Mouse (Mus musculus) heart, embryonic 15.5 days (tissue): ENCODE results near the gene 2810459M11Rik. TPM values are rescaled to one million over a fixed set of nuclear protein-coding genes. Genes with fewer than 3 reads are reported as not detected.
"Not testable (repeated sequence)": the region's sequence is repeated elsewhere in the genome, so short reads cannot be mapped to it uniquely, and the experiment has no call there.

ENCODE experiments used
- ATAC-seq: fragments of 200-750 bp; cut with Nextera tagmentation; replicated peaks from 2 replicates; pipeline ENCODE4 v1.8.0; 2017; ENCODE audit warnings: low read depth, moderate TSS enrichment; ENCODE audit not compliant: insufficient number of reproducible peaks, insufficient read depth, low FRiP score
- H3K27ac ChIP-seq: fragments of 300-500 bp; sonication (generic); 2 replicates; pipeline ENCODE4 v1.5.1; 2015; ENCODE audit warnings: mild to moderate bottlenecking, inconsistent platforms
- H3K27me3 ChIP-seq: fragments of 300-500 bp; sonication (generic); 2 replicates; pipeline ENCODE4 v1.6.1; 2015; ENCODE audit warnings: inconsistent platforms
- H3K36me3 ChIP-seq: fragments of 300-500 bp; sonication (generic); 2 replicates; pipeline ENCODE4 v1.6.1; 2015; ENCODE audit warnings: mild to moderate bottlenecking, inconsistent platforms
- H3K4me1 ChIP-seq: fragments of 300-500 bp; sonication (generic); replicated peaks from 2 replicates; pipeline ENCODE4 v1.6.1; 2015; ENCODE audit warnings: inconsistent platforms
- H3K4me2 ChIP-seq: fragments of 300-500 bp; sonication (generic); 2 replicates; pipeline ENCODE4 v1.6.1; 2015; ENCODE audit warnings: inconsistent platforms, mild to moderate bottlenecking, moderate library complexity
- H3K4me3 ChIP-seq: fragments of 300-500 bp; sonication (generic); 2 replicates; pipeline ENCODE4 v1.5.1; 2015; ENCODE audit warnings: mild to moderate bottlenecking, inconsistent platforms
- H3K9ac ChIP-seq: fragments of 300-500 bp; sonication (generic); 2 replicates; pipeline ENCODE4 v1.6.1; 2015; ENCODE audit warnings: mild to moderate bottlenecking, inconsistent platforms
- H3K9me3 ChIP-seq: fragments of 300-500 bp; sonication (generic); replicated peaks from 2 replicates; pipeline ENCODE4 v1.6.1; 2016; ENCODE audit warnings: inconsistent platforms
- WGBS: fragments of 180-500 bp; shearing (Covaris S2); methylation state at CpG from one replicate; pipeline ENCODE4 v1.1.7; 2015; ENCODE audit warnings: mixed read lengths; 5-methylcytosine and 5-hydroxymethylcytosine counted together
- polyA plus RNA-seq: library from polyadenylated mRNA; unstranded; fragments of >200 nt; fragmentation: Nextera tagmentation; extraction: Ambion mirVana; gene quantifications from 2 replicates; pipeline ENCODE4 v1.2.1, GENCODE M21; 2015

The 2810459M11Rik gene
- polyA plus RNA-seq = 0.28 and 0.36 TPM in 2 replicates

DNA sequence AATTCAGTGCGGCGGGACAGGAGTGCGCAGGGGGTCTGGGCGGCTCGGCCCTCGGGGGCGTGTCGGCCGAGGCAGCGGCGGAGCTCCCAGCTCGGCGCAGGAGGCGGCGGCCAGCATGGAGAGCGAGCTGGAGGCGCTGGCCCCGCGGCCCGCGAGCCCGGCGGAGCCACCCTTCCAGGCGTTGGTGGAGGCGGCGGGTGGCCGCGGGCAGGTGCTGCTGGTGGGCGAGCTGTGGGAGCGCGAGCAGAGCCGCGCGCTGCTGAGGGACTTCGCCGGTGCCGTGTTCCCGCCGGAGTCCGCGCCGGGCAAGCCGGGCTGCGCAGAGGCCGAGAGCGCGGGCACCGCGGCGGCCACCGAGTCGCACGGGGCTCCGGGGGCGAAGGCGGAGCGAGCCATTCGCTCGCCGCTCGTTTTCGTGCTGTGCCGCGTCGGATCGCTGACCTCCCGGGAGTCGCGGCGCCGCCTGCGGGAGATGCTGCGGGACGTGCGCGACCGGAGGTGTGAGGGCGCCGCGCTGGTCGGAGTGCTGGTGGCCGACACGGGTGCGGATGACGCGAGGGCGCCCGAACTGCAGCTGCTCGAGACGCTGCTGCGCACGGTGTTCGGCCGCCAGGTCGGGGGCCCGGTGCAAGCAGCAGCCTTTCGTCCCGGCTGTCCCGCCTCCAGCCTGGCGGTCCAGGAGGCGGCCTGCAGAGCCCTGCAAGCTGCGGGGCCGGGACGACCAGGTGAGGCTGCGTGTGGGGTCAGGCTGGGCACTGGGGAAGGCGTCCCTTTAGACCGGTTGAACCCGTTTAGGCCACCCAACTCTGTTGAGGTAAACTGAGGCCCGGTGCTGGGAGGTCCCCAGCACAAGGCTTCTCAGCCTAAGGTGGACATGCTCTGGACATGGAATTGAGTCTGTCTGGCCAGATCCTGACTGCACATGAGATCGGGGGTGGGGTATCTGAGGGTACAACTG lies at the start of gene 2810459M11Rik:
Gene 2810459M11Rik (plus strand): TSS at position 16 of the 958 bp plus-strand sequence.
- Histone ChIP-seq H3K4me3 (peak within 1 kb of the TSS; percentile 60), H3K27ac (no peak within 1 kb of the TSS), H3K9me3 (peaks cover 4% of the 10 kb centered on the region; the same call in 1 of the 2 replicates), H3K4me2 (peak within 1 kb of the TSS; percentile 97), H3K36me3 (no peaks in the 10 kb centered on the region), H3K4me1 (peaks cover 13% of the 10 kb centered on the region), H3K27me3 (peaks cover 60% of the 10 kb centered on the region), H3K9ac (peak within 1 kb of the TSS; percentile 59)
- ATAC-seq = peak; percentile 64
- under 1% methylated on average over 110 of the region's 110 CpGs for WGBS

DNA sequence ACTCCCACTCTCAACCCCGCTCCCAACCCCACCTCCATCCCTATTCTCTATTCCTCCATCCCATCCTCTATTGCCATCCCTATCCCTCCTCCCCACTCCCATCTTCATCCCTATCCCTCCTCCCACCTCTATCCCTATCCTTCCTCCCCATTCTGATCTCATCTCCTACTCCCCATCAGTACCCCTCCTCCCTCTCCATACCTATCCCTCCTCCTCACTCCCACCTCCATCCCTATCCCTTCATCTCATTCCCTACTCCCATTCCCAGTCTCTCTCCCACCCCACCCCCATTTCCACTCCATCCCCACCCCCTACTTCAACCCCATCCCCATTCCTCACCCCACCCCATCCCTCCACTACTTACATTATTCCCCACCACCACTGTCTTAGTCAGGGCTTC lies 48.4 kb upstream of the 2810459M11Rik start:
- H3K36me3 ChIP-seq = no peaks in the 10 kb centered on the region
- H3K27me3 ChIP-seq = no peaks in the 10 kb centered on the region
- no peaks in the 10 kb centered on the region for H3K9me3 ChIP-seq
- no peak for ATAC-seq
- no peak overlapping the region for H3K9ac ChIP-seq
- no peaks in the 10 kb centered on the region for H3K4me1 ChIP-seq
- no peak overlapping the region for H3K27ac ChIP-seq
- WGBS = 88% methylated on average over 1 of the region's 1 CpGs
- H3K4me3 ChIP-seq = no peak overlapping the region
- H3K4me2 ChIP-seq = no peak overlapping the region

DNA sequence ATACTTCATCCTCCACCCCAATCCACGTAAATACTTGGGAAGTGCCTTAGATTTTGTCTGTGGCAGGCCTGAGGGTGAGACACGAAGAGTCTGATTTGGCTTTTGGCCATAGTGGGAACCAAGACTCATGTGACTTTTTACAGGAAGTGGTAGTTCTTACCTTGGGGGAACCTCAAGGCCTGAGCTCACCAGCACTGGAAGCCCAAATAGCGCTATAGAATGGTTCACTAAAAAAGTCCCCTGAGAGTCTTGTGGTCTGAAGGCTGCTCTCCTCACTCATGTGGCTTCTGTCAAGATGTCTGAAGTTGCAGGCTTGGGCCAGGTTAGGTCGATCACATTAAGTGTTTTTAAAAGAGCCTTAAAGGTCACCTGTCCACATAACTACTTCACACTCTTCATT lies 47.7 kb upstream of the 2810459M11Rik start:
- H3K9ac ChIP-seq = no peak overlapping the region
- H3K4me3 ChIP-seq = no peak overlapping the region
- no peak overlapping the region for H3K27ac ChIP-seq
- H3K27me3 ChIP-seq = no peaks in the 10 kb centered on the region
- no peaks in the 10 kb centered on the region for H3K9me3 ChIP-seq
- no peaks in the 10 kb centered on the region for H3K36me3 ChIP-seq
- no peak for ATAC-seq
- H3K4me2 ChIP-seq = no peak overlapping the region
- 68% methylated on average over 4 of the region's 4 CpGs for WGBS
- no peaks in the 10 kb centered on the region for H3K4me1 ChIP-seq

DNA sequence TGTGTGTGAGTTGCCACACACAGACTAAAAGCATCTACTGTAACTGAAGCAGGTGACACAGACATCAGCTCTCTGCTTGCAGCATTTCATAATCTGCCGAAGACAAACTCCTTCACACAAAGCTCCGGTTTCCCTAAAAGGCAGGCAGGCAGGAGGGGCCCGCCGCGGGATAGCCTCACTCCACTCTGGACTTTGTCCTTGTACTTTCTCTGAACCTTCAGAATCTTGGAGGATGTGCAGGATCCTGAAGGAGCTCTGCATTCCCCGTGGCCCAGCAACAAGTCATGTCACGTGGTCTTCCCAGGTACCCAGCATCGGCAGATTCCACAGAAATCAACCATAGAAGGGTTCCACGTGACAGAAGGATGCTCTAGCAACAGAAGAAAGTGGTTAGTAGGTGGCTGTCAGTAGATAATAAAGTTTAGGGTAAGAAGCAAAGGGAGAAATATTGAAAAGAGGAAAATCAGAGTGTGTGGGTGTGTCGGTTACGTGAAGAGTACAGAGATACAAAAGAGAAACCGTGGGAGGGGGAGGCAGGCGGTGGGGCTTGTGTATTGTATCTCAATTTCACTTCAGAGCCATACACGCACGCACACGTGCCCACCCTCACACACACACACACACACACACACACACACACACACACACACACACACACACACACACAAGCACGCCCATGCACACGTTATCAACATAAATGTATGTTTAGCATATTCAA lies 45.7 kb upstream of the 2810459M11Rik start:
- no peak overlapping the region for H3K9ac ChIP-seq
- H3K4me3 ChIP-seq = no peak overlapping the region
- H3K27me3 ChIP-seq = no peaks in the 10 kb centered on the region
- H3K36me3 ChIP-seq = no peaks in the 10 kb centered on the region
- no peak overlapping the region for H3K4me2 ChIP-seq
- no peaks in the 10 kb centered on the region for H3K9me3 ChIP-seq
- no peak for ATAC-seq
- WGBS = 75% methylated on average over 18 of the region's 18 CpGs
- no peak overlapping the region for H3K27ac ChIP-seq
- H3K4me1 ChIP-seq = no peaks in the 10 kb centered on the region

DNA sequence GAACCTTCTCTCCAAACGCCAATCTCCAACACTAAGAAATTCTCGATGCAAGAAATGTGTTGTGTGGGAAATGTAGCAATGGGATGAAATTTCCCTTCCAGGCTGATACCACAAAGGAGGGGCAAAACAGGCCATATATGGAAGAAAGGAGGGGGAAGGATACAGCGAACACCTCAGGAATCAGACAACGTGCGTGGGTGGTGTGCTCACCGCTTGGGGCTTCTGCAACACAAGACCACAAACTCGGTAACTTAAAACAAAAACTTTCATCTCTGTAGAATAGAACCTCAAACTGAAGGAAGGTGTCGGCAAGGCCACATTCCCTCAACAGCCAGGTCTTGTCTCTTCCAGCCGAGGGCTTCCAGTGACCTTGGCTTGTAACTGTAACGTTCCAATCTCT lies 40.1 kb upstream of the 2810459M11Rik start:
- Histone ChIP-seq H3K9me3 (no peaks in the 10 kb centered on the region), H3K4me1 (0 out of 2 replicates have a peak, but pooled peaks cover 3% of the 10 kb centered on the region), H3K4me3 (no peak overlapping the region), H3K4me2 (no peak overlapping the region), H3K36me3 (no peaks in the 10 kb centered on the region), H3K27me3 (no peaks in the 10 kb centered on the region), H3K27ac (no peak overlapping the region), H3K9ac (no peak overlapping the region)
- 79% methylated on average over 10 of the region's 10 CpGs for WGBS
- ATAC-seq = no peak

DNA sequence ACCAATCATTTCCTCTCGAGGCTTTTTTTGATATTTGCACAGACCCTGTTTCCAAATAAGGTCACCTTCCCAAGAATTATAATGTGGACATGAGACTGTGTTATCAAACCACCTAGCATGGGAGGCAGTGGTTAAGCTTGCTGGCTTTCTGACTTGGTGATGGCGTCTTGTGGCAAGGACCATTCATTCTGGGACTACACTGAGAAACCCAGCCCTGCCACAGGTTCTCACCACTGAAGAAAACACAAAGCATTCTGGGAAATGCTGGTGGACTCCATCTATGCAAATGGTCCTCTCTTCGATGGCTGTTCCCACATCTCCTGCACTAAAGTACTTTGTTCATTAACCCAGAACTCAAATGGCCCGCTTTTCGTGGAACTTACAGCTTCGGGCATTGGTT lies 39.6 kb upstream of the 2810459M11Rik start:
- ATAC-seq = no peak
- WGBS = 85% methylated on average over 6 of the region's 6 CpGs
- H3K9me3 ChIP-seq = no peaks in the 10 kb centered on the region

DNA sequence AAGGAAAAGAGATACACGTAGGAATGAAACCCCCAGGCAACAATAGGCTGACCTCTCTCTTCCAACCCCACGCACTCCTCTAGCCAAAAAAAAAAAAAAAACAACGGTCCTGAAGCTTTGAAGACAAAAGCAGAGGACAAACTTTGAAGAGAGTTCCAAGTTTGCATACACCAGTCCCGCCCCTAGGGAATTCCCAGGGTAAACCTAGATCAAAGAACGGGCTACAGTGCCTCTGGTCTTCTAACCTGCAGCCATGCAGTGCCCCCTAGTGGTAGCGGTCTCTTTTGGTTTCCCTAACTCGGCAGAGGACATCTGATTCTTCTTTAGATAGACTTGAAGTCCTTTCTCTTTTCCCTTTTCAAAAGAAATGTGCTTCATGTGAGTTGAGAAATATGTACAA lies 37.9 kb upstream of the 2810459M11Rik start:
- Histone ChIP-seq H3K4me1 (0 out of 2 replicates have a peak, but pooled peaks cover 3% of the 10 kb centered on the region), H3K36me3 (no peaks in the 10 kb centered on the region), H3K9ac (no peak overlapping the region), H3K9me3 (no peaks in the 10 kb centered on the region), H3K4me2 (peak overlapping the region; percentile 41), H3K27me3 (no peaks in the 10 kb centered on the region), H3K27ac (no peak overlapping the region), H3K4me3 (no peak overlapping the region)
- WGBS = 2% methylated on average over 7 of the region's 7 CpGs
- peak; percentile 69; the same call in 1 of the 2 replicates for ATAC-seq

More for the DNA sequence above, 39.6 kb upstream of the 2810459M11Rik start:
- H3K4me2 ChIP-seq = no peak overlapping the region
- H3K27ac ChIP-seq = no peak overlapping the region
- 0 out of 2 replicates have a peak, but pooled peaks cover 3% of the 10 kb centered on the region for H3K4me1 ChIP-seq
- H3K4me3 ChIP-seq = no peak overlapping the region
- H3K36me3 ChIP-seq = no peaks in the 10 kb centered on the region
- H3K27me3 ChIP-seq = no peaks in the 10 kb centered on the region
- no peak overlapping the region for H3K9ac ChIP-seq

DNA sequence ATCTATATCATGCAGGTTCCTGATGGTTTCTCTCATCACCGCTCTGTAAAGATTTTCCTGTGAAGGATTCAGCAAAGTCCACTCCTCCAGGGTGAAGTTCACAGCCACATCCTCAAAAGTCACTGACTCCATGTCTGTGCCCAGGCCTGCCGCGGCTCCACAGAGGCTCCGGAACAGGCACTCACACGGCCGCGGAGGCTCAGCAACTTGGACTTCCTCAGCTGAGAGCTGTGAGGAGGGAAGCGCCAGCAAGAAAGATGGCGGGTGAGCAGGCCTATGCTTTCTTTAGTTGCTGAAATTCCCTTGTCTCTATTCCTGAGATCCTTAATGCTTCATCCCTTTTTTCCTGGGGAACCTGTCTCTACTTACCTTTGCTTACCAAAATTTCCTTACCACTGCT lies 29.9 kb upstream of the 2810459M11Rik start:
- not testable (repeated sequence) for H3K9me3 ChIP-seq, H3K4me3 ChIP-seq, H3K9ac ChIP-seq, ATAC-seq, H3K36me3 ChIP-seq, H3K4me2 ChIP-seq, H3K27ac ChIP-seq, H3K4me1 ChIP-seq
- WGBS = 90% methylated on average over 9 of the region's 9 CpGs
- H3K27me3 ChIP-seq = peaks cover 35% of the 10 kb centered on the region

DNA sequence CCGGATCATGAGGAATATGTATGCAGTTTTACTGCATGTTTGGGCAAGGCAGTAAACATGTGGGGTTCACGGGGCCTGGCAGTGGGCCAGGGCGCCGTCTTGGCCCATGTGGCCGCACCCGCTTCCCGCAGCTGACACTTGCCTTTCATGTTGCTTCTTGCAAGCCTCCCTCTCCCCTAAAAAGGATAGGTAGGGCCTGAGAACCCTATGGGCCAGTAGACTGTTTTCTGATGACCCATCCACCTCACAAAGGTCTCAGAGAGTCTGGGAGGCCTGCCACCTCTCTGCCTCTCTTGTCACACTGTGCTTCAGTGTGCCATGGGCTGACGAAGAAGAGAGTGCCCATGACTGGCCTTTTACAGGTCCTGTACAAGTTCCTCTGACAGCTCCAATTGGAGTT lies 29.1 kb upstream of the 2810459M11Rik start, which contains the start of gene Spata3:
Gene Spata3 (plus strand): TSS at position 301 of the 400 bp plus-strand sequence.
- Histone ChIP-seq H3K4me1 (peaks cover 9% of the 10 kb centered on the region), H3K27ac (no peak within 1 kb of the TSS), H3K27me3 (peaks cover 40% of the 10 kb centered on the region), H3K9me3 (no peaks in the 10 kb centered on the region), H3K4me3 (no peak within 1 kb of the TSS), H3K9ac (no peak within 1 kb of the TSS), H3K36me3 (no peaks in the 10 kb centered on the region), H3K4me2 (no peak within 1 kb of the TSS)
- 86% methylated on average over 8 of the region's 8 CpGs for WGBS
- ATAC-seq = no peak

DNA sequence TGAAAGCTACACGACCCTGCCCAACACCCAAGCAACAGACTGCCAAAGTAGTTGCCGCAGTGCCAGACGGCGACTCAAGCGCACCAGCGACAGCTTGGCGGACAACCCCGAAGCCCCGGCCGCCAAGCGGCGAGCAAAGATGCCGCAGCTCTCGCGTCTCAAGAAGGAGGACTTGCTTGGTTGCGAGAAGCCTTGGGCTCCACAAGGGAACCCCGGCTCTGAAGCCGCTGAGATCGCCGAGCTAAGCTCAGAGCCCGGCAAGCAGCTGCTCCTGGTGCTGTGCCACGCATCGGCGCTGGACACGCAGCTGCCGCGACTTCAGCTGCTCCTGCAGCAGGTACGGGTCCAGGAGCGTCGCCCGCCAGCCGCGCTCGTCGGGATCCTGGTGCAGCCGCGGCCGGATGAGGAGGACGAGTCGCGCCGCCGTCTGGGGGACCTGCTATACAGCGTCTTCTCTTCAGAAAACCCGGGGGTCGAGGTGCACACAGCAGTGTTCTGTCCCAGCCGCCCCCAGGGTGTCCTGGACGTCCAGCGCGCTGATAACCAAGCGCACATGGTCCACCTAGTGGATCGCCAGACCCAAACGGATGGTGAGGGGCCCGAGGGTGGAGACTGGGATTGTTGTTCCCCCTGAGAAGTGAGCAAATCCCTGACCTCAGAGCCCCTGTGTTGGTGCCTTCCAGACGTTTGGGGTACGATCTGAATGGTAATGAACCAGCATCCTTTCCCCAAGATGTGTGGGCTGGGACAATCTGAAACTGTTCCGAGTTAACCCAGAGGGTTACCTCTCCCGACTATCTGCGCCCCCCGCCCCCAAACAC lies 27.2 kb upstream of the 2810459M11Rik start:
- no peaks in the 10 kb centered on the region for H3K9me3 ChIP-seq
- ATAC-seq = peak; percentile 47; the same call in 1 of the 2 replicates
- H3K9ac ChIP-seq = peak overlapping the region; percentile 49
- H3K4me3 ChIP-seq = peak overlapping the region; percentile 56
- no peak overlapping the region for H3K27ac ChIP-seq
- H3K27me3 ChIP-seq = peaks cover 50% of the 10 kb centered on the region
- H3K4me2 ChIP-seq = peak overlapping the region; percentile 95
- 3% methylated on average over 60 of the region's 60 CpGs for WGBS
- peaks cover 9% of the 10 kb centered on the region for H3K4me1 ChIP-seq
- H3K36me3 ChIP-seq = no peaks in the 10 kb centered on the region
